Mouse (Mus musculus) myocyte (in vitro differentiated cells): Measurements from ENCODE around the gene She.

Source experiments
- MYOD1 ChIP-seq, 3 experiments: IDR thresholded peaks; one replicate each; pipeline ENCODE4 v1.6.1; 2011; ENCODE audit warnings: control low read depth in 2 of 3, low read depth in 2 of 3, mild to moderate bottlenecking in 2 of 3, moderate library complexity in 1 of 3; ENCODE audit not compliant: insufficient read length in 2 of 3, control insufficient read depth in 1 of 3
- POLR2A ChIP-seq: IDR thresholded peaks from one replicate; pipeline ENCODE4 v1.6.1; 2011; ENCODE audit warnings: low read depth, mild to moderate bottlenecking, control low read depth, moderate library complexity; ENCODE audit not compliant: insufficient read length

GRCm38 (mm10) chr3:89818605-89819004, 12.6 kb upstream of the She start:
- TF ChIP-seq MYOD1 (IDR thresholded peaks at IDR 0.05; ENCODE audit: control insufficient read depth in 1 of 3, insufficient read length in 2 of 3, low read depth in 2 of 3), result no peak
- TF ChIP-seq POLR2A, result no peak
